Mouse (Mus musculus): ENCODE results near the gene Sf3b2. TPM values are rescaled to one million over a fixed set of nuclear protein-coding genes. Genes with fewer than 3 reads are reported as not detected.

The Sf3b2 gene
- total and polyA plus RNA-seq, 3 experiments: 180 to 331 (median 259) TPM

GRCm38 (mm10) chr19:5309025-5309424 lies 13.8 kb upstream of the Sf3b2 start:
- Histone ChIP-seq H3K9me3 (replicated peaks; ENCODE audit: insufficient read depth, low read length) (no peaks in the 10 kb centered on the region), H3K27ac (ENCODE audit: control insufficient read depth, low read depth, low read length) (no peak overlapping the region), H3K4me1 (ENCODE audit: control insufficient read depth in 1 of 2, insufficient read depth in 2 of 2, low read length in 2 of 2) (no peaks in the 10 kb centered on the region), H3K36me3 (ENCODE audit: control insufficient read depth in 1 of 2, insufficient read depth in 2 of 2, low read length in 2 of 2) (no peaks in the 10 kb centered on the region), H3K79me2 (ENCODE audit: control insufficient read depth, insufficient read depth, low read length, poor library complexity) (no peaks in the 10 kb centered on the region), H3K9ac (ENCODE audit: control insufficient read depth, low read depth, low read length, poor library complexity, severe bottlenecking) (no peak overlapping the region), H3K27me3 (ENCODE audit: control insufficient read depth in 1 of 2, insufficient read depth in 2 of 2, low read length in 2 of 2) (no peaks in the 10 kb centered on the region; a peak in 1 of 4 replicates), H3K4me3 (ENCODE audit: control insufficient read depth in 1 of 2, insufficient read depth in 1 of 2, low read depth in 2 of 2, low read length in 2 of 2) (no peak overlapping the region)
- TF ChIP-seq ZKSCAN1 (IDR thresholded peaks at IDR 0.05; ENCODE audit: low read depth, low read length) (no peak), HCFC1 (IDR thresholded peaks at IDR 0.05; ENCODE audit: low read depth, low read length) (no peak), USF1 (IDR thresholded peaks at IDR 0.05; ENCODE audit: low read depth, low read length) (no peak), SMC3 (IDR thresholded peaks at IDR 0.05; ENCODE audit: low read depth, low read length) (no peak)
- peak; percentile 41 for DNase-seq (ENCODE audit: low read depth, low spot score)

GRCm38 (mm10) chr19:5306968-5307734 lies 11.9 kb upstream of the Sf3b2 start:
- Histone ChIP-seq H3K36me3 (ENCODE audit: control insufficient read depth in 1 of 2, insufficient read depth in 2 of 2, low read length in 2 of 2) (no peaks in the 10 kb centered on the region), H3K9me3 (replicated peaks; ENCODE audit: insufficient read depth, low read length) (no peaks in the 10 kb centered on the region), H3K9ac (ENCODE audit: control insufficient read depth, low read depth, low read length, poor library complexity, severe bottlenecking) (no peak overlapping the region), H3K27me3 (ENCODE audit: control insufficient read depth in 1 of 2, insufficient read depth in 2 of 2, low read length in 2 of 2) (no peaks in the 10 kb centered on the region; a peak in 1 of 4 replicates), H3K4me3 (ENCODE audit: control insufficient read depth in 1 of 2, insufficient read depth in 1 of 2, low read depth in 2 of 2, low read length in 2 of 2) (no peak overlapping the region), H3K4me1 (ENCODE audit: control insufficient read depth in 1 of 2, insufficient read depth in 2 of 2, low read length in 2 of 2) (no peaks in the 10 kb centered on the region), H3K79me2 (ENCODE audit: control insufficient read depth, insufficient read depth, low read length, poor library complexity) (no peaks in the 10 kb centered on the region), H3K27ac (ENCODE audit: control insufficient read depth, low read depth, low read length) (no peak overlapping the region)
- no peak for DNase-seq (ENCODE audit: low read depth, low spot score)
- no peak for TF ChIP-seq GABPA (IDR thresholded peaks at IDR 0.05; ENCODE audit: low read depth, low read length)
- TF ChIP-seq E2F4 (IDR thresholded peaks at IDR 0.05; ENCODE audit: borderline replicate concordance, low read depth, low read length): no peak
- no peak for TF ChIP-seq ZC3H11A (IDR thresholded peaks at IDR 0.05; ENCODE audit: low read depth, low read length)
- no peak for TF ChIP-seq CHD1 (IDR thresholded peaks at IDR 0.05; ENCODE audit: low read depth, low read length)
- no peak for TF ChIP-seq UBTF (IDR thresholded peaks at IDR 0.05; ENCODE audit: borderline replicate concordance, insufficient read depth, low read depth, low read length)
- no peak for TF ChIP-seq JUND (IDR thresholded peaks at IDR 0.05; ENCODE audit: low read depth, low read length)
- TF ChIP-seq ZMIZ1 (IDR thresholded peaks at IDR 0.05; ENCODE audit: low read depth, low read length): no peak
- TF ChIP-seq EP300 (IDR thresholded peaks at IDR 0.05; ENCODE audit: low read depth in 1 of 2, low read length in 2 of 2): no peak
- TF ChIP-seq MAFK (IDR thresholded peaks at IDR 0.05; ENCODE audit: borderline replicate concordance, low read depth, low read length): no peak
- TF ChIP-seq BHLHE40 (IDR thresholded peaks at IDR 0.05; ENCODE audit: borderline replicate concordance, low read depth, low read length): no peak
- TF ChIP-seq TCF12 (IDR thresholded peaks at IDR 0.05; ENCODE audit: low read depth, low read length): no peak
- no peak for TF ChIP-seq SIN3A (IDR thresholded peaks at IDR 0.05; ENCODE audit: low read length)
- TF ChIP-seq TAL1 (IDR thresholded peaks at IDR 0.05; ENCODE audit: low read length): no peak
- no peak for TF ChIP-seq ETS1 (IDR thresholded peaks at IDR 0.05; ENCODE audit: low read depth, low read length)
